Mouse (Mus musculus): ENCODE measurements around the gene Fbxl22. TPM values are rescaled to one million over a fixed set of nuclear protein-coding genes. Genes with fewer than 3 reads are reported as not detected.

Fbxl22 gene
- total RNA-seq (2023) = 8.6 TPM

DNA sequence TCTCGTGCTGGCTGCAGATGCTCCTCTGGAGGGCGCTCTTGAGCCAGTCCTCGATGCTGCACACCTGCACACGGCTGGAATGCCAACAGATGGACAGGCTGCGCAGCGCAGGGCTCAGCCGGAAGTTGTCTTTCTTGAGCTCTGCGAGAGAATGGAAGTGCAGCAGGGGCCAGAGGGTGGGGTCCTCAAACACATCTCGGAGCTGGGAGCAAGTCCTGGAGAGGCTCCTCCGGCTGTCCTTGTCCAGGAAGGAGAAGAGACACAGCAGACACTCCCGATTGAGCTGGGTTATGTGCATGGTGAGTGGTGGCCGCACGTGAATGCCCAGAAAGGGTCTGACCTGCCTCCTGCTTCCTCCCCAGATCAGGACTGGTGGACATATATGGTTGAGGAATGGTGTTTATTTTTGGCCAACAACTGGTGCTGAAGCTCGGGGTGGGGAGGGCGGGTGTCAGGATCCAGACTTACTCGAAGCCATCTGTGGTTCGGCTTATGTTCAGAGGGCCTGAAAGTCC is at the start of gene Fbxl22:
Fbxl22 (minus strand) TSS at position 338 of the 515 bp plus-strand sequence.

Other genes starting within 250 kb of the Fbxl22 start
- 122 TPM for gene Herc1, start 164.1 kb downstream of the Fbxl22 start, total RNA-seq (2023)
- gene Usp3, start 78.5 kb upstream of the Fbxl22 start, total RNA-seq (2023) = 205 TPM
- 2.8 TPM for gene Car12, start 199.1 kb upstream of the Fbxl22 start, total RNA-seq (2023)